Mouse (Mus musculus): ENCODE measurements around the gene Foxd3. TPM values are rescaled to one million over a fixed set of nuclear protein-coding genes. Genes with fewer than 3 reads are reported as not detected.

Foxd3 gene
- polyA plus RNA-seq, 1 experiment, result 2.4 TPM

GRCm38 (mm10) chr4:99657430-99657820 is 1.3 kb downstream of the Foxd3 start:
- no peak for DNase-seq (ENCODE audit: low spot score)

GRCm38 (mm10) chr4:99657831-99658470 is 1.9 kb downstream of the Foxd3 start:
- DNase-seq (ENCODE audit: low spot score), result no peak

GRCm38 (mm10) chr4:99658881-99659280 is 2.8 kb downstream of the Foxd3 start:
- no peak for DNase-seq (ENCODE audit: low spot score)

- no peak for DNase-seq (ENCODE audit: low spot score)
These were observed 3.4 kb downstream of the Foxd3 start for GRCm38 (mm10) chr4:99659361-99660072.

- no peak for DNase-seq (ENCODE audit: low spot score)
These were observed 4.0 kb downstream of the Foxd3 start for GRCm38 (mm10) chr4:99660073-99660611.

- no peak for DNase-seq (ENCODE audit: low spot score)
These were observed 4.9 kb downstream of the Foxd3 start for GRCm38 (mm10) chr4:99660981-99661380.

GRCm38 (mm10) chr4:99661956-99662355 is 5.9 kb downstream of the Foxd3 start:
- DNase-seq (ENCODE audit: low spot score), result no peak

GRCm38 (mm10) chr4:99662431-99662830 is 6.3 kb downstream of the Foxd3 start:
- no peak for DNase-seq (ENCODE audit: low spot score)

- no peak for DNase-seq (ENCODE audit: low spot score)
These were observed 6.9 kb downstream of the Foxd3 start for GRCm38 (mm10) chr4:99662841-99663567.

GRCm38 (mm10) chr4:99663710-99664109 is 7.6 kb downstream of the Foxd3 start:
- DNase-seq (ENCODE audit: low spot score), result no peak

GRCm38 (mm10) chr4:99670203-99670851 is 14.2 kb downstream of the Foxd3 start:
- DNase-seq (ENCODE audit: low spot score), result no peak

GRCm38 (mm10) chr4:99675191-99675590 is 19.1 kb downstream of the Foxd3 start:
- DNase-seq (ENCODE audit: low spot score), result no peak

GRCm38 (mm10) chr4:99683941-99684340 is 27.8 kb downstream of the Foxd3 start:
- DNase-seq (ENCODE audit: low spot score), result no peak

- no peak for DNase-seq (ENCODE audit: low spot score)
These were observed 30.2 kb downstream of the Foxd3 start for GRCm38 (mm10) chr4:99686308-99686707.

Other genes with a start within 250 kb of the Foxd3 start
- 7.9 and 12.2 TPM in 2 replicates for gene Alg6, start 59.4 kb downstream of the Foxd3 start, polyA plus RNA-seq (2012; rRNA removed)
- 12.5 and 15.4 TPM in 2 replicates for gene Efcab7, start 172.9 kb downstream of the Foxd3 start, polyA plus RNA-seq (2012; rRNA removed)